Mouse (Mus musculus) T-helper 1 cell (primary cell): ENCODE measurements at regions not wholly inside any gene's neighbourhood (a gene's known extent, or its start where the extent isn't known, plus 50 kb on each side); places are given as distances from the start of the nearest gene placed in this dataset.

Experiments
- in situ Hi-C: fragments of 300-600 bp; cut with MboI, MseI; formaldehyde crosslinking; loops from one replicate; pipeline ENCODE4 v1.15.1; 2025; ENCODE audit warnings: high pct_unique_total_duplicates

- in situ Hi-C loops = no loop called here
These were observed 944.1 kb upstream of the Adgrl4 start for GRCm38 (mm10) chr3:150493433-150494045.

GRCm38 (mm10) chr3:150530966-150531365 is 906.7 kb upstream of the Adgrl4 start:
- in situ Hi-C loops = no loop called here

GRCm38 (mm10) chr3:150543118-150543517 is 894.6 kb upstream of the Adgrl4 start:
- in situ Hi-C loops = no loop called here

- in situ Hi-C loops = no loop called here
These were observed 849.2 kb upstream of the Adgrl4 start for GRCm38 (mm10) chr3:150588474-150588873.

GRCm38 (mm10) chr3:150590978-150591377 is 846.7 kb upstream of the Adgrl4 start:
- in situ Hi-C loops = no loop called here

GRCm38 (mm10) chr3:150603400-150604095 is 834.1 kb upstream of the Adgrl4 start:
- in situ Hi-C loops = no loop called here

GRCm38 (mm10) chr3:150610681-150611101 is 827.0 kb upstream of the Adgrl4 start:
- in situ Hi-C loops = loop anchor here (5.0 kb wide), 1 partner anchor 103 kb away; no protein-coding TSS in a partner anchor

GRCm38 (mm10) chr3:150637544-150637943 is 800.1 kb upstream of the Adgrl4 start:
- in situ Hi-C loops = no loop called here

GRCm38 (mm10) chr3:150640004-150640676 is 797.5 kb upstream of the Adgrl4 start:
- in situ Hi-C loops = no loop called here

GRCm38 (mm10) chr3:150648040-150648439 is 789.6 kb upstream of the Adgrl4 start:
- in situ Hi-C loops = no loop called here

GRCm38 (mm10) chr3:150649783-150650565 is 787.7 kb upstream of the Adgrl4 start:
- in situ Hi-C loops = no loop called here

- in situ Hi-C loops = no loop called here
These were observed 741.9 kb upstream of the Adgrl4 start for GRCm38 (mm10) chr3:150695751-150696150.

- in situ Hi-C loops = no loop called here
These were observed 737.7 kb upstream of the Adgrl4 start for GRCm38 (mm10) chr3:150699990-150700389.
